ENCODE assay signal across 9 mouse cellular contexts in the genomic region with DNA sequence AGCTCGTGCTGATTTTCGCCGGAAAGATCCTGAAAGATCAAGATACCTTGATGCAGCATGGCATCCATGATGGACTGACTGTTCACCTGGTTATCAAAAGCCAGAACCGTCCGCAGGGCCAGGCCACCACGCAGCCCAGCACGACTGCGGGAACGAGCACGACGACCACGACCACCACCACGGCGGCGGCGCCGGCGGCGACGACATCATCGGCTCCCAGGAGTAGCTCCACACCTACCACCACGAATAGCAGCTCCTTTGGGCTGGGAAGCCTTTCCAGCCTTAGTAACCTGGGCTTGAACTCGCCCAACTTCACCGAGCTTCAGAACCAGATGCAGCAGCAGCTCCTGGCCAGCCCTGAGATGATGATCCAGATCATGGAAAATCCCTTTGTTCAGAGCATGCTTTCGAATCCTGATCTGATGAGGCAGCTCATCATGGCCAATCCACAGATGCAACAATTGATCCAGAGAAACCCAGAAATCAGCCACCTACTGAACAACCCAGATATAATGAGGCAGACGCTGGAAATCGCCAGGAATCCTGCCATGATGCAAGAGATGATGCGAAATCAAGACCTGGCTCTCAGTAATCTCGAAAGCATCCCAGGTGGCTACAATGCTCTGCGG. TPM values are rescaled to one million over a fixed set of nuclear protein-coding genes. Genes with fewer than 3 reads are reported as not detected.
A peak's percentile ranks its signal among the peaks of the same experiment; 100 is the strongest.
DNase-seq lines count a peak whose midpoint lies in the region; ATAC-seq and TF ChIP-seq lines count a peak whose summit lies in the region.
"Had no signal": no experiment of that assay in that cellular context is flagged by ENCODE, and none has a peak within 500 bp of the region (broad histone marks: within the 10 kb centered on the region; RNA-seq: fewer than 3 reads in every experiment).

No protein-coding gene starts in this region.

- H3K36me3 ChIP-seq in forebrain, embryonic 10.5 days (replicated peaks): peaks cover 12% of the 10 kb centered on the region
- no peaks in the 10 kb centered on the region for H3K36me3 ChIP-seq in hindbrain, embryonic 13.5 days
- no peaks in the 10 kb centered on the region for H3K36me3 ChIP-seq in limb, embryonic 12.5 days
- H3K36me3 ChIP-seq in midbrain, postnatal 0 days (ENCODE audit: insufficient read depth, low read length): no peaks in the 10 kb centered on the region

- peak overlapping the region; percentile 96 for H3K27ac ChIP-seq in forebrain, embryonic 10.5 days
- peak overlapping the region; percentile 96 for H3K27ac ChIP-seq in hindbrain, embryonic 13.5 days
- peak overlapping the region; percentile 95 for H3K27ac ChIP-seq in limb, embryonic 12.5 days
- peak overlapping the region; percentile 92 for H3K27ac ChIP-seq in midbrain, postnatal 0 days (ENCODE audit: low read depth, low read length)

- DNase-seq in adrenal gland, adult 8-10 months: peak; percentile 3
- no peak for DNase-seq in adrenal gland, postnatal 14 days
- DNase-seq in MN1 (ENCODE audit: low spot score): peak; percentile 22
- DNase-seq in forebrain, embryonic 10.5 days (ENCODE audit: extremely low spot score, low spot score): peak; percentile 35
- peak; percentile 10 for DNase-seq in midbrain, postnatal 0 days (ENCODE audit: low spot score)
- DNase-seq in thymus, postnatal 25 days: peak; percentile 9

- peak; percentile 37 for ATAC-seq in hindbrain, embryonic 13.5 days (ENCODE audit: low FRiP score)
- peak; percentile 1; the same call in 1 of the 2 replicates for ATAC-seq in limb, embryonic 12.5 days (ENCODE audit: insufficient number of reproducible peaks, insufficient read depth, low FRiP score, low TSS enrichment, low read depth)
- peak; percentile 48 for ATAC-seq in midbrain, postnatal 0 days (ENCODE audit: low FRiP score)

- 22% methylated on average over 30 of the region's 30 CpGs for WGBS in forebrain, embryonic 10.5 days
- WGBS in hindbrain, embryonic 13.5 days: 19% methylated on average over 30 of the region's 30 CpGs
- 12% methylated on average over 30 of the region's 30 CpGs for WGBS in limb, embryonic 12.5 days
- WGBS in midbrain, postnatal 0 days: 20% methylated on average over 30 of the region's 30 CpGs

- H3K9me3 ChIP-seq in forebrain, embryonic 10.5 days: peaks cover 7% of the 10 kb centered on the region; the same call in 1 of the 2 replicates
- no peaks in the 10 kb centered on the region for H3K9me3 ChIP-seq in hindbrain, embryonic 13.5 days
- H3K9me3 ChIP-seq in limb, embryonic 12.5 days: no peaks in the 10 kb centered on the region
- no peaks in the 10 kb centered on the region for H3K9me3 ChIP-seq in midbrain, postnatal 0 days (ENCODE audit: low read length)

- H3K4me3 ChIP-seq in forebrain, embryonic 10.5 days: peak overlapping the region; percentile 72
- H3K4me3 ChIP-seq in hindbrain, embryonic 13.5 days: peak overlapping the region; percentile 65
- peak overlapping the region; percentile 59 for H3K4me3 ChIP-seq in limb, embryonic 12.5 days (replicated peaks)
- H3K4me3 ChIP-seq in midbrain, postnatal 0 days (ENCODE audit: low read depth, low read length): peak overlapping the region; percentile 58

- H3K4me1 ChIP-seq in forebrain, embryonic 10.5 days: peaks cover 22% of the 10 kb centered on the region
- H3K4me1 ChIP-seq in hindbrain, embryonic 13.5 days (replicated peaks): peaks cover 6% of the 10 kb centered on the region; the same call in 1 of the 2 replicates
- 0 out of 2 replicates have a peak, but pooled peaks cover 4% of the 10 kb centered on the region for H3K4me1 ChIP-seq in limb, embryonic 12.5 days (replicated peaks)
- H3K4me1 ChIP-seq in midbrain, postnatal 0 days (ENCODE audit: insufficient read depth, low read length): no peaks in the 10 kb centered on the region

- peak overlapping the region; percentile 73 for H3K4me2 ChIP-seq in hindbrain, embryonic 13.5 days
- peak overlapping the region; percentile 76 for H3K4me2 ChIP-seq in limb, embryonic 12.5 days
- peak overlapping the region; percentile 68 for H3K4me2 ChIP-seq in midbrain, postnatal 0 days (ENCODE audit: low read depth, low read length, poor library complexity, severe bottlenecking)

- TF ChIP-seq CTCF in midbrain, postnatal 0 days (IDR thresholded peaks at IDR 0.05): no peak

- no peaks in the 10 kb centered on the region for H3K27me3 ChIP-seq in forebrain, embryonic 10.5 days (ENCODE audit: poor library complexity, severe bottlenecking)
- no peaks in the 10 kb centered on the region for H3K27me3 ChIP-seq in hindbrain, embryonic 13.5 days
- no peaks in the 10 kb centered on the region; the same call in 1 of the 2 replicates for H3K27me3 ChIP-seq in limb, embryonic 12.5 days
- H3K27me3 ChIP-seq in midbrain, postnatal 0 days (ENCODE audit: insufficient read depth, low read length): no peaks in the 10 kb centered on the region

- H3K9ac ChIP-seq in hindbrain, embryonic 13.5 days: peak overlapping the region; percentile 92
- peak overlapping the region; percentile 83 for H3K9ac ChIP-seq in limb, embryonic 12.5 days (replicated peaks)
- H3K9ac ChIP-seq in midbrain, postnatal 0 days (replicated peaks; ENCODE audit: low read length, poor library complexity, severe bottlenecking): peak overlapping the region; percentile 81

RNA-seq across cellular contexts. Expression of a gene that starts 0.8 kb away (rescaled TPM):
- total RNA-seq in adrenal gland, adult 8-10 months (2022): 10 to 100 TPM; 64.1 to 79.8 (median 69.0) TPM
- 55.7 and 58.6 TPM in 2 replicates for total RNA-seq in adrenal gland, postnatal 14 days (2021)
- polyA plus RNA-seq in forebrain, embryonic 10.5 days (2016; fragmentation: Nextera tagmentation; extraction: Ambion mirVana): 35.5 and 36.3 TPM in 2 replicates
- 46.6 and 48.2 TPM in 2 replicates for polyA plus RNA-seq in hindbrain, embryonic 13.5 days (2015; fragmentation: Nextera tagmentation; extraction: Ambion mirVana)
- polyA plus RNA-seq in limb, embryonic 12.5 days (2016; fragmentation: Nextera tagmentation; extraction: Ambion mirVana): 27.3 and 32.8 TPM in 2 replicates
- total RNA-seq in midbrain, postnatal 0 days (2014; rRNA removed): 122 and 142 TPM in 2 replicates
- 51.6 and 56.0 TPM in 2 replicates for polyA plus RNA-seq in midbrain, postnatal 0 days (2015; fragmentation: Nextera tagmentation; extraction: Ambion mirVana)

RNA-seq across cellular contexts. Expression of a gene that starts 59.6 kb away (rescaled TPM):
- total RNA-seq in adrenal gland, adult 8-10 months (2022): not detected
- not detected in 2 replicates for total RNA-seq in adrenal gland, postnatal 14 days (2021)
- polyA plus RNA-seq in forebrain, embryonic 10.5 days (2016; fragmentation: Nextera tagmentation; extraction: Ambion mirVana): 0.22 TPM in 1 of 2 replicates, not detected in the other
- polyA plus RNA-seq in hindbrain, embryonic 13.5 days (2015; fragmentation: Nextera tagmentation; extraction: Ambion mirVana): not detected in 2 replicates
- not detected in 2 replicates for polyA plus RNA-seq in limb, embryonic 12.5 days (2016; fragmentation: Nextera tagmentation; extraction: Ambion mirVana)
- not detected in 2 replicates for total RNA-seq in midbrain, postnatal 0 days (2014; rRNA removed)
- polyA plus RNA-seq in midbrain, postnatal 0 days (2015; fragmentation: Nextera tagmentation; extraction: Ambion mirVana): not detected in 2 replicates
- total RNA-seq: heart, adult 18-20 months had no signal
